Mouse (Mus musculus) bone marrow macrophage, adult 2 months (primary cell): ENCODE data around the gene Zfp668.

Source experiments
- CTCF ChIP-seq: IDR thresholded peaks from 2 replicates; pipeline ENCODE4 v1.5.1; 2012; ENCODE audit warnings: low read depth, mild to moderate bottlenecking, low read length, moderate library complexity
- POLR2A ChIP-seq: IDR thresholded peaks from 2 replicates; pipeline ENCODE4 v1.6.1; 2012; ENCODE audit warnings: mild to moderate bottlenecking, low read depth, low read length, borderline replicate concordance

- no peak for TF ChIP-seq CTCF
- TF ChIP-seq POLR2A = no peak
Observed at GRCm38 (mm10) chr7:127888821-127889220, 12.2 kb upstream of the Zfp668 start.
